Mouse (Mus musculus) thymus, postnatal 14 days (tissue): ENCODE measurements around the gene Gm49321.

Source experiments
- DNase-seq: peaks from one replicate; pipeline ENCODE4 v3.0.0; 2021

The Gm49321 gene

DNA sequence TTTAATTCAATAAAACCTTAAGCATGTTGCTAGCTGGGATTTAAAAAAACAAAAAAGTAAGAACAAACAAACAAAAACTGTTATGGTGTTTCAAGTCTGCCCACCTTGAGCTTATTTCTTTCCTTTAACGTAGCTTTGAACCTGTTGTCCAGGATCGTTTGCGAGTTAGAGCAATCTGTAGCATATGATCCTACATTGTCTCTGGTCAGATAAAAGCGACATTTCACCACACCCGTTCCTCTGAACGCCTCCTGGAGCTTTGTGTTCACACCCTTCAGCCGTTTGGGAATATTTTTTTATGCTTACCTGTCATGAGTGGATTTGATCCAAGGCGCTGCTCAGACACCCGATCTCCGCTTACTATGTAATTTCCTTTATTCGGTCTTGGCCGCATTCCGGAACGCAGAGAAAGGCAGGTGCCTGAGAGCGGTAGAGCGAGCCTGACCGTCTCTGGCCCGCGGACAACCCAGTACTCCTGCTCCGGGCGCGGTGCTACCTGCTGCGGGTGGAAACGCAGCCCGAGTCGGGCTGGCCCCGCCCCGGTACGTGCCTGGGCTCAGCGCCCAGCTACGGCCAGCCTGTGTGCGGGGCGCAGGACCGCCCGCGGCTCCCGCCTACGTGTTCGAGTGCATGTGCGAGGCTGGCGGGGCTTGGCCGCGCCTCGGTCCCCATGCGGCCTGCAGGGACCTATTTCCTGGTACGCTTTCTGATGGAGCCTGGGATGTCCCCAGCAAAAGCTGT lies 12.0 kb downstream of the Gm49321 start:
- DNase-seq, result no peak

DNA sequence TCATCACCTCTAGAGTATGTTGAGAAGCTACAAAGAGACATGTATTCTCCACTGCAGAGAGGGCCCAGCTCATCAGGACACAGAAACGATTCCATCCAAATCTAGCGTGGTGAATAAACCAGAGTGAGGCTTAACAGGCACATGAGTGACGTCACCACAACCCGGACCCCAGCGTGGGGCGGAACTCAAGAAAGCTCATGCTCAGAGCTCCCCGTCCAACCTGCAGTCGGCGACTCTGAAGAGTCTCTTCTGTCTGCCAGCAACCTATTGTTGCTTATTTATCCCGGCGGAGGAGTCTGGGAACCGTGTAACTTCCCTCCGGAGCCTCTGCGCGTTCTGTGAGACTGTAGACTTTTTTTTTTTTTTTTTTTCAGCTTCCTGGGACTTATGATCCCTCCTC lies 15.4 kb downstream of the Gm49321 start:
- DNase-seq, result peak; percentile 84

DNA sequence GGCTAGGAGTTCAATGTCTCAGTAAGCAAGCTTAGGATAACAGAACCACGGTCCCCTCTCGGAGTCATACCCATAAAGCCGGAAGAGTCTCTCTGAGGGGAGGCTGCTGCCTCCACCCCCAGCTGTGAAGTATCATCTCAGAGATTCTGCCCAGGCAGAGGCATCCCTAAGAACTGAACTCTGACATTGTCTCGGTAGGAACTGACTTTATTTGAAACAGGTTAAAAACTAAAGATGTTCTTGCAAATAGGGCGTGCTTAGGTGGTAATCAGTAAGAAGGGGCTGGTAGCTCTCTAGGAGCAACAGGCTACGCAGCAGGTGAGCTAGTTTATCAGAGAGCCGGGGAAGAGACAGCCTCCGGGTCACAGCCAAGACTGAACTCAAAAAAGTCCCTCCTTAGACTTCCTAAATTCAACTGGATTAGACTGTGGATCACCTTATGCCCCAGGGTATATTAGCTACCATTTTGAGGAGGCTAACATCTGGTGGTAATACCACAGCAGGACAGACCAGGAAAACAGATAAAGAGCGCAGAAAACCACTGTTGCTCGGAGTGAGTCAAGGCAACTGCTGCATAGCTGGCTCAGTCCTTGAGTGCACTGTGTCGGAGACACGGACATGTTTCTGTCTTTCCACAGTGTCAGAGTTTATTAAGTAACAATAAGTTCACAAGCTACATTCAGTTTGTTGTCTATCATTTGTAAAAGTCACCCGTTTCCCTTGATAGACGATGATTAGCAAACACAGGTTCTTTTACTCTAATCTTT lies 16.1 kb downstream of the Gm49321 start:
- peak; percentile 56 for DNase-seq

DNA sequence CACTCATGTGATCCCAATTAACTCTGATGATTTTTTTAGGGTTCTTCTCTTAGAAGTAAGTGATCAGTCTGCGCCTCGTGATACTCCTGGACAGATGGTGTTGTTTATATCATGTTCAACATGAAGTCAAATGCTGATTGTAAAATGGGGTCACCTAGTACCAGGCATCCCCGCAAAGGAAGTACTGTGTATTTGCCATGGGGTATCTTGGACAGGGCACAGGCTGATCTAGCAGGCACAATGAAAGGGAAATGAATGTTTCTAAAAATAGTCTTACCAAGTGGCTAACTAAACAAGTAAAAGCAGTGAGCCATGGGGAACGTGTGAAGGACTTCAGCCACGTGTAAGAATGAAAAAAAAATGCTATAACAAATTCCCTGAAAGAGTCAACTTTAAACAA lies 17.3 kb downstream of the Gm49321 start:
- DNase-seq, result no peak

DNA sequence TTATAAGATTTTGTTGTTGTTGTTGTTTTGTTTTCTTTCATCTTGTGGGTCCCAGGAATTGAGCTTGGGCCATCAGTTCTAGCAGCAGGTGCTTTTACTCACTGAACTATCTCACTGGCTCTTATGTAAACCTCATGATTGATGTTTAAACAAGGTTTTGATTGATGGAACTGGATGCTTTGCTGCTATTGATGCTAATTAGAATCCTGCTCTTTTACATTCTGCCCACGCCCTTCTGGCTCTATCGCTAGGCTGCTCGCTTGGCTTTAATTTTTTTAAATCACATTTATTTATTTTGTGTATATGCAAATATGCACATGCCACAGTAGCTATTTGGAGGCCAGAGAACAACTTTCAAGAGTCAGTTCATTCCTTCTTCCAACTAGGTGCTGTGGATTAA lies 20.2 kb downstream of the Gm49321 start:
- no peak for DNase-seq

DNA sequence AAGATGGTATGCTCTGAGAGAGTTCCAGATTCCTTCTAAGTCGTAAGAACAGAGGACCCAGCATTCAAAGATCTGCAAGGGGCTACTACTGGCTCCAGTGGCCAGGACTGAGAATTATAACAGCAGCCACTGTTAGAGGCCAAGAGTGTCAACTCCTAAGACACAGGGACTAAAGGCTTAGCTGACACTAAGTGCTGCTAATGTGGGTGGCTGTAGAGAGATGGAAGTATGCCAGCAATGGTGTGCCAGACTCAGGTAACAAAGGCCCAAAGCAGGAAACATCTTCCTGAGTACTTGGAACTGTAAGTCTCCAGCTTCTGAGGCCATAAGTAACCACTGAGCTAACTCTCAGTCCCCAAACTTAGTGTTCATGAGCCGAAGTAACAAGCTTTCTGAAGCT lies 21.4 kb downstream of the Gm49321 start:
- DNase-seq, result no peak

DNA sequence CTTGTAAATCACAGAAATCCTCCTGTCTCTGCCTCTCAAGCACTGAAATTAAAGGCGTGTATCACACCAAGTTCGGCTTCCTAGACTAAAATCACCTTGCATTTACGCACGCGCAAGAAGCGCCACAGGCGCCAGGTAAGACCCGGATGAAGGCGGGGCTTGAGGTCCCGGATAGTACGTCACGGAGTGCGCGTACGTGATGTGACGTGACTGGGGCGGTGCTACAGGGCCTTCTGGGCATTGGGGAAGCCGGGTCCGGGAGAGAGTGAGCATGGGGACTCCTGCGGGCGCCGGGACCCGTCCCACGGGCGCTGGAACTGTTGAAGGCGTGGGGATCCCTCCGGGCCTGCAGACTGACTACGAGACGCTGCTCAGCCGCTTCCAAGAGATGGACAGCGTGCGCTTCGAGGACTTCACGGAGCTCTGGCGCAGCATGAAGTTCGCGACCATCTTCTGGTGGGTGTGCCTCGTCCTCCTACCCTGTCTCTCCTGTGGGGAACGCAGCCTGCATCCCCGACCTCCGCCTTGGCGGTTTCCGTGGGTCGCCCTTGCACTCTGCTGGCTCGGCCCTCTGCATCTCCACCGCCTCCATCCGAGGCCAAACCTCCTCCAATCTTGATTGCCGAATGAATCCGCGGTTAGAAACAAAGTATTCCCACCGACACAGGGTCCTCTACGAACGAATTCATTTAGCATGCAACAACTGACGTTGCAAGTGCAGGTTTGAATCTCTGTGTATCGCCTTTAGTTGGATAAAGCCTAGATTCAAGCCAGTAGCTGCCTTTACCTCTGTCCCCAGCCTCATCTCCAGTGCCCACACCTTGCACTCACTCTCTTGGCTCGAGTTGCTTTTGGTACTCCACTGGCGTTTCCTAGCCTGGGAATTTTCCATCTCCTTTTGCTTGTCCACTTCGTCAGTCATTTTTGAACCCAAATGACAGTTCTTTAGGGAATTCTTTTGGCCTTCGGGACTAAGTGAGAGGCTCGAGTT lies 27.1 kb downstream of the Gm49321 start, which contains the start of gene Snapc1:
Gene Snapc1 (plus strand): TSS at position 191 of the 991 bp plus-strand sequence.
- DNase-seq, result peak; percentile 98

DNA sequence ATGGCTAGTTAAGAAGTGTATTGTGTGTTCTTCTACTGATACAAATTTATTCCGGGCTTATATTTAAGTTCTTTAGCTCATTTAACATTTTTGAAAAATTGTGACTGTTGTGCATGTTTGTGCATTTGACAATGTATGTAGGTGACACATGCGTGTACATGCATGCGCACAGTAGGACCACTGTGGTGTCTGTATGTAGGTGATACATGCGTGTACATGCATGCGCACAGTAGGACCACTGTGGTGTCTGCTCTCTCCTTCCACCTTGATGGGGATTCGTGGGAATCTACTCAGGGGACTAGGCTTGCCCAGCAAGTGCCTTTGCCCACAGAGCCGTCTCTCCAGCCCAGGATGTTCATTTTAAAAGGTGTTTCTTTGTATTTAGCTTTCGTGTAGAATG lies 31.7 kb downstream of the Gm49321 start:
- no peak for DNase-seq

DNA sequence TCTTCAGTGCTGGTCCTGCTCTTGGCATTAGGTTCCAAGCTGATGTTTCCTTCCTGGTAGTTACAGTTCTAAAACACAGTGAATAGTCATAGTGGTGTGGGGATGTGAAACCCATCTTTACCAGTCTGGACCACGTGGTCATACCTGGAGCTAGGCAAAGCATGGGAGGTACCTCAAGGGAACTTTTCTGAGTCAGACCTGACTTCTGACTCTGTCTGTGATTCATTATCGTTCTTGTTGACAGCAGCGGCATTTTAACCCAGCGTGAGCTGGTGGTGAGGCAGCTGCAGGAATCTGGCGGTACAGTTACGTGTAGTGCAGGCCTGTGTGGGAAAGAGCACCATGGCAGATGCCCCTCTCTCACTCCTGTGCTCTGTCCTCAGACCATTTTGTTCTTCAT lies 37.1 kb downstream of the Gm49321 start:
- DNase-seq, result no peak

DNA sequence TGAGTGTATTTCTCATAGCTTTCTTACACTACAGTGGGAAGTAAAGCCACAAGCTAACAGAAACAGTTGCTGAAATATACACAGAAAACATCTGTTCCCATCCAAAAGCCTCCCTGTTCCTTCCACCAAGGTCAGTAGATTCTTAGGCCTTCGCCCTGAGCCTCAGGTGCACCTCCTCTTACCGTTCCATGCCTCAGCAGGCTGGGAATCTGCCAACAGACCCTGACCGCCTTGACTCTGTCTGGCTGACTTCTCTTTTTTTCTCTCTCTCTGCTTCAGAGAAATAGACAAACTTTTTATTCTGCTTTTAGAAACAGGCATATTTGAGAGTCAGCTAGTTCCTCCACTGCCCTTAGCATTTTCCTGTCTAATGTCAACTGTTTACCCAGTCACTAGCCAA lies 40.7 kb downstream of the Gm49321 start:
- DNase-seq, result no peak

DNA sequence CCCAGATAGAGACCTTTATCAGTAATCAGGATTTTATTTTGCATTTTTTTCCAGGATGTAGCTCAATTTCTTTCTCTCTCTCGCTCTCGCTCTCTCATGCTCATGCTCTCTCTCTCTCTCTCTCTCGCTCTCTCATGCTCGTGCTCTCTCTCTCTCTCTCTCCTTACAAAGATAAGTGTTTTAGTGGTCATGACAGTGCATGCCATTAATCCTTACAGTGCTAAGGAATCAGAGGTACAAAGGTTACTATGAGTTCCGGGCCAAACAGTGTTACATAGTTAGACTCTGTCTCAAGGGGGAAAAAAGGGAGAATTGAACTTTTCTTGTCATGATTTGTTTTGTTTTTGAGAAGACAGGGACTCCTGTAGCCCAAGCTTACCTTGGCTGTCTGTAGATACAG lies 42.2 kb downstream of the Gm49321 start:
- no peak for DNase-seq

DNA sequence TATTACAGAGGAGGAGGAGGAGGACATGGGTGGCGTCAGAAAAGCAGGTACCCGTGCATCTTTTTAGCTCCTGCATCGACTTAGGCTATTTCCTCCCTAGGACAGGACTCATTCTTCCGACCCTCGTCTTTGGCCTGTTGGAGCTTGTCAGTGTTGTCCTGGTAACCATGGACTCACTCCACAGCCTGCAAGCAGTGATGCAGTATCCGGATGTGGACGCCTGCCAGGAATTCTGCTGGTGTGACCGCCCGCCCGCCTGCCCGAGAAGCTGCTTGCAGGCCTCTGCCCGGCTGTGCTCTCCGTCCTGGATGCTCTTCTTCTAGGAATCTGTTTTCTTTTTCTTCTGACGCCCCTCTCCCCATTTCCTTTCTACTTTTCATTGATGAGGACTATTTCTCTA lies 45.1 kb downstream of the Gm49321 start:
- no peak for DNase-seq

DNA sequence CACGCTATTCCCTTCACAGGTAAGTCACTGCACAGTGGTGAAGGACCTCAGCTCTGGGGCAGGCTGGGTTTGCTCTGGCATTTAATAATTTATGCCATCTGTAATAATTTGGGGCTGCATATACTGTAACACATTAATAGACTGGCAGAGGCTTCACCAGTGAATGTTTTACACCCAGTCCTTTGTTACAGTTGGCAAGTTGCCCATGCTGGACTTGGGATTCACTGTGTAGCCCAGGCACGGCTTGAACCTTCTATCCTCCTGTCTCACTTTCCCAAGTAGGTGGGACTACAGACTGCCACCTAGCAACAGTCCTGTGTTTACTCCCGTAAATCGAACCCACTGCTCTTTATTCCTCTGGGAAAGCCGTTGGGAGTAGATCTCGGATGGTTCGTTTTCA lies 48.8 kb downstream of the Gm49321 start:
- DNase-seq, result no peak

DNA sequence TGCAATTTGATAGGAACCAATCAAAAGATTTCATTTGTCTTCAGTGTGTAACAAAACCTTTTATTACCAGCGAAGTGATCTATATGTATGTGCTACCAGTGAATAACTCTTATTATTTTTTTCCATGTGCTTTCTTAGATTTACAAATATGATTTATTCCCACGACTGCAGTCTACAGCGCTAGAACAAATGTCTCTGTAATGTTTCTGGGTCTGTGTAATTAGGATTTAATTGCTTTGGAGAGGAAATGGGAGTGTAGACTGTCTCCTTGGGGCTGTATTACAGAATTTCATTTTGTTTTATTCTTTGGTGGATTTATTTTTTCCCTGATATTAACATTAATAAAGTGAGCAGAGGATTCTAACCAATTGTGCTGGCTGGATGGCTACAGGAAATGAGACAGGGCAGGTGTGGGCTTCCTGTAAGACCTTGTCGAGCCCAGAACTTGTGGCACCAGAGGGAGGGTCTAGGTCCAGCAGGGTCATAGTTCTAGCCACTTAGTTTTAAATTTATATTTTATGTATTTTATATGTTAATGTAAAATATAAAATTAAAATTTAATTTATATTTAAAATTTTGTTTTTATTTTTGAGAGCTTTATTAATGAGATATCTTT lies 51.0 kb downstream of the Gm49321 start:
- no peak for DNase-seq

DNA sequence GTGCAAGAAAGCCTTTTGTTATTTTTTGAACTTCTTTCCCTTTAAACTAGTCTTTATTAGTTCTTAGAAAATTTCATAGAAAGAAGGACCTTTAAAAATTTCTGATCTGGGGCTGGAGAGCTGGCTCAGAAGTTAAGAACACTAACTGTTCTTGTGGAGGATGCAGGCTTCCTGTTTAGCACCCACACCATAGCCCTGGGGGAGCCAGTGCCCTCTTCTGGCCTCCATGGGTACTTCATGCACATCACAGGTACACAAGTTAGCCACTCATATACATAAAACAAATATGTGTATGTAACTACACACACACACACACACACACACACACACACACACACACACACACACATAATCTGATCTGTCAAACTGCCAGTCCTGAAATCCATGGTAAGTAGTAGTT lies 52.1 kb downstream of the Gm49321 start:
- DNase-seq, result peak; percentile 83

DNA sequence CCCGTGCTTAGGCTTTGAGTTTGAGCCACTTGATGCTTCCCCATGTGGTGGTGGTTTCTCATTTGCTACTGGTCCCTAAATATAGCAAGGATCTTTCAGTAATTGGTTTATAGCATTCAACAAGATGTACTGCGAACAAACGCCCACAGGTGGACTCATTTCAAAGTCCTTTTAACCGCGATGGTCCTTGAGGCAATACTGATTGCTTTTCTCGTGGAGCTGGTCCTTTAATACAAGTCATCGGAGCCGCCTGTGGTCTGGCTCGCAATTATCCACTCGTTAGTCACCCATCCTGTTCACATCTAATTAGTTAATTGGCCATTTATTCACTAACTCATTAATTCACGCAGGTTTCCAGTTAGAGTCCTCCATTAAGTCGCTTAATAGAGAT lies 59.4 kb downstream of the Gm49321 start:
- DNase-seq, result no peak

DNA sequence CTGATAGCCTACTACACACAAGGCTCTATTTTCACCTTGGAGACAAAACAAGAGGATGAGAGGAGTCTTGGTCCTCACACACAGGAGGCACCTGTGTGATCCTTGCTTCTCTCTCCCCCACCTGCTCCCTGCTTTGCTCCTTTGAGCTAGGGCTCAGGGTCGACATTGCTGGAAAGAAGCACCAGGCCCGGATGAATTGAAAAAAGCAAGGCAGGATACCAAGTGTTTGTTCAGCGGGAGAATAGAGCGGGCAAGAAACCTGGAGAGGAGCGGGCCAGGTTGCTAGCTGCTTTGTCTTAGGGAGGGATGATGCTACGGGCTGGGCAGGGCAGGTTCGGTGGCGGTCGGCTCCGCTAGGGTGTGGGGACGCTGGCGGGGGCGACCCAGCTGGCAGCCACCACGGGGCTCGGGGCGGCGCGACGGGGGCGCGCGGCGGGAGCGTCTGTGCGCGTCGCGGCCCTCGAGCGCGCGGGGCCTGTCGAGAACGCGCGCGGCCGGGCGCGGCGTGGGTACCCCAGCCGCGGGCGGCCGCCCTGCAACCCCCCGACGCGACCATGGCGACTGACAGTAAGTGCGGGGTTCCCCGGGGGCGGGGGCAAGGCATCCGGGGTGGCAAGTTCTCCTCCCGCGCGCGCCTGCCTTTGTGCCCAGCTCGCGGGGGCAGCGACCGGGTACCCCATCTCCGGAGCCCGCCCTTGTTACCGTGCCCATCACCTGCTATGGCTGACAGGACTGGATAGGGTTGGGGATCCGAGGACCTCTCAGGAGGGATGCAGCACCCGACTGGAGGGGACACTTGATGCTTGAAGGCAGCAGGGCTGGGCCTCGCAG lies 60.1 kb downstream of the Gm49321 start, which contains the start of gene Syt16:
Gene Syt16 (plus strand): TSS at position 365 of the 831 bp plus-strand sequence.
- DNase-seq, result peak; percentile 48

DNA sequence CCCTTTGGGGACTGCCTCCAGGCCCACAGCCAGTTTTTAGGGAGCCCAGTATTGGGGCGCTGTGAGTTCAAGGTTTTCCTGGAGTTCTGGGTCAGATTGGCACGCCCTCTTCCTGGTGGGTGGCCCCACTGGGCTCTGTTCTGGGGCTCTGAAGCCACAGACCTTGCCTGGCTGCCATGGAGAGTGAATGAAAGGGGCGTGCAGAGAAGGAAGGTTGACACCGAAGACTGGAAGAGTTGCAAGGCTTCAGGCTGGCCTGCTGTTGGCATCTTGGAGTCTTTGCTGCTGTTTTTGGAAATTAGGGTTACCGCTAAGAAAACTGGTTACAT lies 60.6 kb downstream of the Gm49321 start:
- DNase-seq, result no peak

DNA sequence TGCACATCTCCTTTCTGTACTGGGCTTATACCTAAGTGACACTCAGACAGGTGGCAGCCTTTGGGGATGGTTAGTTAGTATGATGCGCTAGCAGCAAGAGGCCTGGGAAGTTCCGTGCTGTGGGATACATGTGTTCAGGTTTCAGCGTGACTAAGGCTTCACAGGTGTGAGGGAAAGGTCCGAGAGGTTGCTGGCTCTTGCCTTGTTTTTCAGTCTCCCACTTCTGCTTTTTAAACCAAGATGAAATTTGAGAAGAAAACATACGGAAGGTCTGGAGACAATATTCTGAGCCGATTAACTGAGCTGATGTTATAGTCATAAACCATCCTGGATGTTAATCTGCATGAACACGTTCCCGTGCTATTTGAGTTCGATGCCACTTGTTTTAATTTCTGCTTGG lies 65.0 kb downstream of the Gm49321 start:
- no peak for DNase-seq

DNA sequence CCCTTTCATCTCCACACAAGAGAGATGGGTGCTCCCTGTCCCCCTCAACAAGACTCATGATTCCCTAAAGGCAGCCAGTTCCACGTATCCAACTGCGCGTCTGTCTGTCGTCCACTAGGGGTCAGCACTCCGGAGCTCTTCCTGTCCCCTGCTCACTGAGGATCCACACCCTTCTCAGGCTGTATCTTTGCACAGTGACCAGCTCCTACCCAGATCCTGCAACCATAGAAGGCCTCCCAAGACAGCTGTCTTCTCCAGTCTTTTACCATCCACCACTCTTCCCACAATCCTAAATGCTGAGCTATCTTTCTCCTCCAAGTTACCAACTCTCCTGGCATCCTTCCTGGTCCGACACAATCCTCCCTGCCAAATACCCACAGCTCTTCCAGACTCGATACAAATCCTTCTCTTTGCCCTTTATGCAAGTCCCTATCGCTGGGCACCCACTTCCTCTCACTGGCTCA lies 72.0 kb downstream of the Gm49321 start:
- peak; percentile 31 for DNase-seq

DNA sequence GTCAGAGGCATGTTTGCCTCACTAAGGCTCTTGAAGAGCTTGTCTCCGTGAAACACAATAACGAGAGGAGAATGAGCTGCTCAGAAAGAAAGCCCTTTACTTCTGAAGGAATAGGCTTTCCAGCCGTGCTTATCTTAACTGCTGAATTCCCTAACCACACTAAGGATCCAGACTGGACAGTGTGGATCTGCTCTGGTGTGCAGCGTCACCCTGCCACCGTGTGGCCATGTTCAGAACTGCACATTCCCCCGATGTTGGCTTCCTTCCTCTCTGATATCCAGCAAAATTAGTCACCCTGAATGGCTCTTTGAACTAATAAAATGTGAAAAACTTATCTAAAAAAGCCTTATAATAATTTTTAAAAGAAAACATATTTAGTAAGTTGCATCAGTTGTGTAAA lies 76.3 kb downstream of the Gm49321 start:
- DNase-seq, result peak; percentile 60
